Mouse (Mus musculus): Measurements from ENCODE around the gene Osm.

DNA sequence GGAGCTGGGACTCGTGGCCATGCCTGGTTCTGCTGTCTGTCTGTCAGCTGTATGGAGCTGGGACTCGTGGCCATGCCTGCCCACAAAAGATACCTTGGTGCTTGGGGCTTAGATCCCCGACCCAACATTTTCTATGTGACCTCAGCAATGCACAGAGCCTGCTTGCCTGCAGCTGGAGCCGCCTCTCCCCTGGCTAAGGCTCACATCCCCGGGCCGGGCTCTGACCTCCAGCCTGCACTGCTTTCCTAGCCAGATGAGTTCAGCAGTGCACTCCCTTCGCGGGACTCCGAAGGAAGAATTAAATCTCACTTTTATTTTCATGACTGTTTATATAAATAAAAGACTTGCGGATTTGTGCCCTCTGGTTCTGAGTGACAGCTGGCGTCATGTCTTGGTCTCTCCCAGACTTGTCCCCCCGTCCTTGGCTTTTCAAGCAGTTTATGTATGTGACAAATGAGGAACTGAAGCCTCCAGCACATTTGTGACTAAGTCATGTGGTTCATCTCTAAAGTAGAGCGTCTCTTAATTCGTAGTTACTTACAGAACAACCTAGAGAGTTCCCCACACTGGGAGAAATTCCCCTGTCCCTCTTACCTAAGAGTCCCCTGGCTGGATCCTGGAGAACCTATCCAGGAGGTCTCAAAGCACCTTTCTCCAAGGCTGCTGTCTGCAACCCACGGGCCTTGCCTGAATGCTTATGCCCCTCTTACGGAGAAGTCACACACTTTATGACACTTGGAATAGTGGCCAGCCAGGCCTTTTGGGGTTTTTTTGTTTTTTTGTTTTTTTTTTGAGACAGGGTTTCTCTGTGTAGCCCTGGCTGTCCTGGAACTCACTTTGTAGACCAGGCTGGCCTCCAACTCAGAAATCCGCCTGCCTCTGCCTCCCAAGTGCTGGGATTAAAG, 13.9 kb upstream of the Osm start:
- TF ChIP-seq ZC3H11A (IDR thresholded peaks at IDR 0.05; ENCODE audit: borderline replicate concordance, low read depth, low read length) = no peak
- TF ChIP-seq CHD2 (IDR thresholded peaks at IDR 0.05; ENCODE audit: low read depth, low read length) = no peak
- no peak for TF ChIP-seq ZNF384 (IDR thresholded peaks at IDR 0.05; ENCODE audit: low read depth, low read length)
